Mouse (Mus musculus) lung, embryonic 16.5 days (tissue): ENCODE results near the gene Abt1. TPM values are rescaled to one million over a fixed set of nuclear protein-coding genes. Genes with fewer than 3 reads are reported as not detected.

Experiments used
- ATAC-seq: fragments of 200-750 bp; cut with Nextera tagmentation; 2 replicates; pipeline ENCODE4 v1.8.0; 2017; ENCODE audit warnings: low read depth, mild to moderate bottlenecking, moderate library complexity
- H3K27ac ChIP-seq: fragments of 300-500 bp; sonication (generic); 2 replicates; pipeline ENCODE4 v1.5.1; 2014; ENCODE audit warnings: mild to moderate bottlenecking, control low read depth, low read length
- H3K27me3 ChIP-seq: fragments of 300-500 bp; sonication (generic); 2 replicates; pipeline ENCODE4 v1.6.1; 2014; ENCODE audit warnings: low read depth, low read length, mixed read lengths; ENCODE audit not compliant: control insufficient read depth, insufficient read depth
- H3K36me3 ChIP-seq: fragments of 300-500 bp; sonication (generic); 2 replicates; pipeline ENCODE4 v1.6.1; 2014; ENCODE audit warnings: low read length; ENCODE audit not compliant: control insufficient read depth, insufficient read depth
- H3K4me1 ChIP-seq: fragments of 300-500 bp; sonication (generic); replicated peaks from 2 replicates; pipeline ENCODE4 v1.6.1; 2014; ENCODE audit warnings: low read length, mixed read lengths; ENCODE audit not compliant: control insufficient read depth, insufficient read depth
- H3K4me2 ChIP-seq: fragments of 300-500 bp; sonication (generic); 2 replicates; pipeline ENCODE4 v1.6.1; 2014; ENCODE audit warnings: low read depth, low read length, control low read depth
- H3K4me3 ChIP-seq: fragments of 300-500 bp; sonication (generic); 2 replicates; pipeline ENCODE4 v1.5.1; 2014; ENCODE audit warnings: mild to moderate bottlenecking, low read length, control low read depth
- H3K9ac ChIP-seq: fragments of 300-500 bp; sonication (generic); 2 replicates; pipeline ENCODE4 v1.6.1; 2014; ENCODE audit warnings: low read length, control low read depth
- H3K9me3 ChIP-seq: fragments of 300-500 bp; sonication (generic); 2 replicates; pipeline ENCODE4 v1.6.1; 2016; ENCODE audit warnings: low read length; ENCODE audit not compliant: control insufficient read depth
- WGBS: fragments of 180-500 bp; shearing (Covaris S2); extraction: QIAGEN DNeasy Blood & Tissue Kit; methylation state at CpG from one replicate; pipeline ENCODE4 v1.1.7; 2014; 5-methylcytosine and 5-hydroxymethylcytosine counted together
- polyA plus RNA-seq: library from polyadenylated mRNA; unstranded; fragments of >200 nt; fragmentation: Nextera tagmentation; extraction: Ambion mirVana; gene quantifications from 2 replicates; pipeline ENCODE4 v1.2.1, GENCODE M21; 2015

The Abt1 gene
- polyA plus RNA-seq, 1 experiment from 2014 or later: 12.3 TPM

DNA sequence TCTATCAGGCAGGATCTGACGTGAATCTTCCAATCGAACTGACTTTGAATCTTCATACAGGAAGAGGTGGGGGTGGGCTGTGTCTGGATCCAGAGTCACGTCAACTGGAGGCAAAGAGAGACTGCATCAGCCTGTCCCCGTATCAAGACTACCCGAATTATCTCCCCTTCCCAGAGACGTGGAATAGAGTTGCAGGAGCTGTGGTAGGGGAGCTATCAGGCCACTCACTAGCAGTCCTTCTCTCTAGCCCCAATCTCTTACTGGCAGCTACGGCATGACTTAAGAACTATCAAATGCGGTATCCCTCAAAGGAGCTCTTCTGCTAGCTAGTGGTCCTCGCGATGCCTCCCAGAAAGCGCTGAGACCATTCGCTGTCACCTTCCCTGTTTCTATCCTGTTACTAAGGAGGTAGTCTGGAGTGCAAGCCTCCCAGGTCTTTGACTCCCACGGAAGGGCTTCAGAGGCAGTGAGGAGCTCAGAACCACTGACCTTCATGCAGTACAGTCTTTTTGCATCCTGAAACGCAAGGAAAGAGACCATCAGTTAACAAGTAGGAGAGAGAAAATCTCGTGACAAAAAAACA lies 35.7 kb upstream of the Abt1 start:
- H3K27me3 ChIP-seq: no peaks in the 10 kb centered on the region
- WGBS: 23% methylated on average over 15 of the region's 15 CpGs
- peaks cover 7% of the 10 kb centered on the region for H3K4me1 ChIP-seq
- H3K9ac ChIP-seq: no peak overlapping the region
- H3K4me2 ChIP-seq: peak overlapping the region; percentile 8; the same call in 1 of the 2 replicates
- no peaks in the 10 kb centered on the region for H3K9me3 ChIP-seq
- H3K4me3 ChIP-seq: no peak overlapping the region
- ATAC-seq: no peak
- no peaks in the 10 kb centered on the region for H3K36me3 ChIP-seq
- H3K27ac ChIP-seq: no peak overlapping the region

GRCm38 (mm10) chr13:23453926-23454325 lies 30.3 kb upstream of the Abt1 start:
- Histone ChIP-seq H3K27me3 (no peaks in the 10 kb centered on the region), H3K4me3 (peak overlapping the region; percentile 73), H3K4me1 (no peaks in the 10 kb centered on the region), H3K9me3 (no peaks in the 10 kb centered on the region), H3K36me3 (no peaks in the 10 kb centered on the region), H3K4me2 (peak overlapping the region; percentile 59), H3K27ac (peak overlapping the region; percentile 94), H3K9ac (peak overlapping the region; percentile 79)
- 0% methylated on average over 9 of the region's 9 CpGs for WGBS
- no peak for ATAC-seq

DNA sequence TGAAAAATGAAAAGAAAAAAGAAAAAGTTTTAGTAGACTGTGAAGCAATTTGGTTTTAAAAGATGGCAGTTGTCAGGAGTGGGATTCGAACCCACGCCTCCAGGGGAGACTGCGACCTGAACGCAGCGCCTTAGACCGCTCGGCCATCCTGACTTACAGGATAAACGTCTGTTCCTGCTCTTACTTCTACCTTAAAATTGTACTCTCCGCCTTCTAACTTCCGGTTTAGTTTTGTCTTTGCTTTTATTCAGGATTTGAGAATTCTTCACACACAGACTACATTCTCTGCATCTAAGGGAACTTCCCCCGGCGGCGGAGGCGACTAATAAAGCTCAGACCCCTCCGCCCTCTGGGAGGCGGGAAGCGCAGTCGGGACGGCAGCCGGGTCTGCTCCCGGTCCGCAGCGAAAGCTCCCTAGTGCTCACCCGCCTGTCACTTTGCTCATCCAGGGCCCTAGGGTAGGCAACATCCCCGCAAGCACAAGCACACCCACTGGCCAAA lies 29.7 kb upstream of the Abt1 start:
- no peaks in the 10 kb centered on the region for H3K4me1 ChIP-seq
- peak overlapping the region; percentile 79 for H3K9ac ChIP-seq
- under 1% methylated on average over 25 of the region's 25 CpGs for WGBS
- H3K36me3 ChIP-seq: no peaks in the 10 kb centered on the region
- H3K27me3 ChIP-seq: no peaks in the 10 kb centered on the region
- H3K27ac ChIP-seq: peak overlapping the region; percentile 94
- ATAC-seq: peak; percentile 90
- peak overlapping the region; percentile 59 for H3K4me2 ChIP-seq
- H3K9me3 ChIP-seq: no peaks in the 10 kb centered on the region
- peak overlapping the region; percentile 73 for H3K4me3 ChIP-seq

- Histone ChIP-seq H3K4me1 (no peaks in the 10 kb centered on the region), H3K27me3 (no peaks in the 10 kb centered on the region), H3K4me3 (peak overlapping the region; percentile 64), H3K9ac (peak overlapping the region; percentile 66), H3K27ac (peak overlapping the region; percentile 49; the same call in 1 of the 2 replicates), H3K36me3 (no peaks in the 10 kb centered on the region), H3K9me3 (no peaks in the 10 kb centered on the region), H3K4me2 (peak overlapping the region; percentile 78)
- peak; percentile 14; the same call in 1 of the 2 replicates for ATAC-seq
- under 1% methylated on average over 15 of the region's 15 CpGs for WGBS
These were observed 26.7 kb upstream of the Abt1 start for GRCm38 (mm10) chr13:23450398-23450797.

DNA sequence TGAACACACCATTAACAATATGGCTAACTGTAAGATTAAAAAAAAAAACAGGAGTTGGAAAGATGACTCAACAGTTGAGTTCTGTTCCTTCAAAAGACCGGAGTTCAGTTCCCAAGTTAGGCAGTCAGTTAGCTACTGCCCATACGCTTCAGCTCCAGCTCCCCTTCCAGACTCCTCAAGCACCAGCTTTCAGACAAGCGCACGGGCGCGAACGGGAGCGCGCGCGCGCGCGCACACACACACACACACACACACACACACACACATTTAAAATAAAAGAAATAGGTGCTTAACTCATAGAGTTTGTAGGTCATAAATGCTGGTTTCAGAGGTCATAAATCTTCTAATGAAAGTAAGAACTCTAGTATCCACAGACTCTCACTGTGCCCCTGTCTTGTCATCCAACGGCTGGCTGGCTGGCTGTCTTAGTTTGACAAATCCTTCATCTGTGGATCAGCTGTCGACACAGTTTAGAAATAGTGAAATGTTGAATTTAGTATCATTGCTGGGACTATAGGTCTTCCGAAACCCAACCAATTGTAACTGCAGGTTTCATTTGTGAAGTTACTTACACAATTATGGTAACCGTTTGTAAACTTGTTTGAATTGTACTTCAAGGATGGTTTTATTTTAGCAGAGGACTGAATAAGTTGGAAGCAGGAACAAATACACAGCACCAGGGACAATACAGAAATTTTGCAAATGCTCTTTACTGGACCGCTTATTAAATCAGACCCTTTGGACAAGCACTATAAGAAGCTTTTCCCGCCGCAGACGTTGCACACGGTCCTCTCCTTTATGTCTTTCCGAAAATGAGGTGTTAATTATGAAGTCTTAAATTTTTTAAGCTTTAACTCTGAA lies 25.8 kb upstream of the Abt1 start:
- peak overlapping the region; percentile 55; the same call in 1 of the 2 replicates for H3K27ac ChIP-seq
- ATAC-seq: no peak

DNA sequence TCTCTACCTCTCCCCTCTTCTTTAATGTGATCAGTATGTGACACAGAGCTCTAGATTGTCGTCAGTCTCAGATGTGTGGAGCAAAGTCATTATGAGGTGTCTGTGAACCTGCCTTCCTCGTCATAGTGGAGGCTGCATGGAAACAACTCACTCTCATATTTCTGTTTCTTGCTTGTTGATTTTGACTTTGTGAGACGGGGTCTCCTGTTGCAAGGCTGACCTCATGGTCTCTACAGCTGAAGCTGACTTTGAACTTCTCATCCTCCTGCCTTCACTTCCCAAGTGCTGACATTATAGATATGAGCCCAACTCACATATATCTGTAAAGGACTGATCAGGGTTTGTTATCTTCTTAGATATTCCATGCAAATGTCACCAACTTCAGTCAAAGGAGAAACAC lies 25.1 kb upstream of the Abt1 start:
- no peak overlapping the region for H3K9ac ChIP-seq
- H3K27ac ChIP-seq: no peak overlapping the region
- no peaks in the 10 kb centered on the region for H3K9me3 ChIP-seq
- WGBS: 36% methylated on average over 3 of the region's 3 CpGs
- H3K4me3 ChIP-seq: peak overlapping the region; percentile 64; the same call in 1 of the 2 replicates
- ATAC-seq: no peak
- H3K36me3 ChIP-seq: no peaks in the 10 kb centered on the region
- no peaks in the 10 kb centered on the region for H3K27me3 ChIP-seq
- peaks cover 4% of the 10 kb centered on the region for H3K4me1 ChIP-seq
- peak overlapping the region; percentile 78 for H3K4me2 ChIP-seq

More for the DNA sequence above, 25.8 kb upstream of the Abt1 start:
- H3K36me3 ChIP-seq: no peaks in the 10 kb centered on the region
- WGBS: under 1% methylated on average over 24 of the region's 24 CpGs
- peaks cover 1% of the 10 kb centered on the region for H3K4me1 ChIP-seq
- H3K27me3 ChIP-seq: no peaks in the 10 kb centered on the region
- no peaks in the 10 kb centered on the region for H3K9me3 ChIP-seq
- H3K9ac ChIP-seq: peak overlapping the region; percentile 66
- H3K4me3 ChIP-seq: peak overlapping the region; percentile 64
- H3K4me2 ChIP-seq: peak overlapping the region; percentile 78

DNA sequence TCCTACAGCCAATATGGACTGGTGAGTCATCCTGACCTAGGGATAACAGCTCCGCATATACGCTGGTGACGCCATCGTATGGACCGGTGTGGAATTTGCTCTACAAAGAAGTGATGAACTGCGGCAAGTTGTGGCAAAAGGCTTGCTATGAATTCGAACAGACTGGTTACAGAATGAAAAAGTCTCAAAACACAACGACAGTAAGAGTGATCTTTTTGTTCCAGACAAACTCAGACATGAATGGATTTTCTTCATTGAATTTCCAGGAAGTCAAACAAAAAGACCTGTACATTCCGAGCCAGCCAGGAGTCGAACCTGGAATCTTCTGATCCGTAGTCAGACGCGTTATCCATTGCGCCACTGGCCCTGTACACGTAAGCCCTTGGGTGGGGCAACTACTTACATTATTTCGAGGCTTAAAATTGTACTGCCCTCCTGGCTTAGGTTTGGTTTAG lies 22.9 kb upstream of the Abt1 start:
- peak; percentile 66 for ATAC-seq
- Histone ChIP-seq H3K27ac (peak overlapping the region; percentile 84), H3K27me3 (no peaks in the 10 kb centered on the region), H3K9ac (peak overlapping the region; percentile 67), H3K4me2 (peak overlapping the region; percentile 84), H3K9me3 (no peaks in the 10 kb centered on the region), H3K36me3 (no peaks in the 10 kb centered on the region), H3K4me1 (peaks cover 4% of the 10 kb centered on the region), H3K4me3 (peak overlapping the region; percentile 70)
- WGBS: under 1% methylated on average over 16 of the region's 16 CpGs

DNA sequence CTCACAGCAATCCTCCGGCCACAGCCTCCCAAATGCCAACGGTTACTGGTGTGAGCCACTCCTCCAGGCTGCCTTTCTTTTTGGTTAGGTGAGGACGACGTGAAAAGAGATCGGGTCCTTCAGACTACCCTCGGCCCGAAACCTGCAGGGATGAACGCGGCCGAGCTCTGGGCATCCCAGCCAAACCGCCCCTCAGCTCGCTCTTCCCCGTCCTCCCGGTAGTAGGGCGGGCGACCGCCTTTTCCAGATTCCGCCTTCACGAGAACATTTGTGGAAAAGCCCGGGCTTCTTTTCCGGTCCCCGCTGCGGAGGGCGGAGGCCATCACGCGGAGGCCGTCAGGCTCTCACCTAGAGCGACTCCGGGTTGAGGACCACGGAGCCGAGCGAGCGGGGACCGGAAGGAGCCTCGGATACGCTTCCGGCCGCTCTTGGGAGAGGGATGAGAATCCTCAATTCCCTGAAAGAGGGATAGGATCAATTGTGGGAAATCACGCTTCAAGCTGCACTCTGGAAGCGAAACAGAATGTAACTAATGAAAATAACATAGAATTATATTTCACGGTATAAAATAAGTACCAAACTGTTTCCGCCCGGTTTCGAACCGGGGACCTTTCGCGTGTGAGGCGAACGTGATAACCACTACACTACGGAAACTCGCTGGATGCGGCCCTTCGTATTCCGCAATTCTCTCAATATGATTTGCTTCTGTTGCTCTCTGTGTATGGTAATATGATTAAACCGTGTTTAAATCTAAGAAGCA lies 22.1 kb upstream of the Abt1 start:
- WGBS: under 1% methylated on average over 55 of the region's 55 CpGs
- peak overlapping the region; percentile 84 for H3K4me2 ChIP-seq

More for the DNA sequence above, 22.1 kb upstream of the Abt1 start:
- no peaks in the 10 kb centered on the region for H3K27me3 ChIP-seq
- no peaks in the 10 kb centered on the region for H3K36me3 ChIP-seq
- H3K27ac ChIP-seq: peak overlapping the region; percentile 96
- H3K9me3 ChIP-seq: no peaks in the 10 kb centered on the region
- peak overlapping the region; percentile 80 for H3K9ac ChIP-seq
- peak overlapping the region; percentile 70 for H3K4me3 ChIP-seq
- H3K4me1 ChIP-seq: peaks cover 4% of the 10 kb centered on the region
- peak; percentile 90 for ATAC-seq
